Mouse (Mus musculus): ENCODE results near the gene Mblac1. TPM values are rescaled to one million over a fixed set of nuclear protein-coding genes. Genes with fewer than 3 reads are reported as not detected.
"Not testable (repeated sequence)": the region's sequence is repeated elsewhere in the genome, so short reads cannot be mapped to it uniquely, and the experiment has no call there.

Mblac1 gene
- polyA plus RNA-seq, 1 experiment from 2014 or later: 13.5 TPM

GRCm38 (mm10) chr5:138173217-138173616 lies 20.9 kb upstream of the Mblac1 start:
- Histone ChIP-seq H3K4me2 (peak overlapping the region; percentile 96), H3K27ac (replicated peaks) (no peak overlapping the region), H3K4me3 (peak overlapping the region; percentile 81), H3K9me3 (no peaks in the 10 kb centered on the region), H3K36me3 (peaks cover 57% of the 10 kb centered on the region), H3K9ac (no peak overlapping the region), H3K27me3 (no peaks in the 10 kb centered on the region), H3K4me1 (replicated peaks) (peaks cover 32% of the 10 kb centered on the region)
- ATAC-seq (ENCODE audit: low read depth): no peak
- 89% methylated on average over 3 of the region's 3 CpGs for WGBS

GRCm38 (mm10) chr5:138186950-138187638 lies 7.0 kb upstream of the Mblac1 start, which contains the start of the genes Taf6 and Cnpy4:
Gene Taf6 (minus strand): TSS chr5:138187451.
Gene Cnpy4 (plus strand): TSS chr5:138187485.
- Histone ChIP-seq H3K27ac (replicated peaks) (peak within 1 kb of the TSS; percentile 81), H3K4me1 (replicated peaks) (peaks cover 24% of the 10 kb centered on the region), H3K9me3 (no peaks in the 10 kb centered on the region), H3K4me3 (peak within 1 kb of the TSS; percentile 81), H3K9ac (peak within 1 kb of the TSS; percentile 88), H3K27me3 (no peaks in the 10 kb centered on the region), H3K4me2 (peak within 1 kb of the TSS; percentile 80), H3K36me3 (peaks cover 44% of the 10 kb centered on the region)
- WGBS: under 1% methylated on average over 31 of the region's 31 CpGs
- peak; percentile 83 for ATAC-seq (ENCODE audit: low read depth)

GRCm38 (mm10) chr5:138187661-138188306 lies 6.3 kb upstream of the Mblac1 start:
- Histone ChIP-seq H3K27ac (replicated peaks) (peak overlapping the region; percentile 81), H3K27me3 (no peaks in the 10 kb centered on the region), H3K9ac (peak overlapping the region; percentile 88), H3K9me3 (no peaks in the 10 kb centered on the region), H3K4me3 (peak overlapping the region; percentile 81), H3K4me2 (peak overlapping the region; percentile 80), H3K36me3 (peaks cover 44% of the 10 kb centered on the region), H3K4me1 (replicated peaks) (peaks cover 24% of the 10 kb centered on the region)
- WGBS: under 1% methylated on average over 10 of the region's 10 CpGs
- peak; percentile 87 for ATAC-seq (ENCODE audit: low read depth)

GRCm38 (mm10) chr5:138194755-138195345 lies 736 bp downstream of the Mblac1 start:
- no peaks in the 10 kb centered on the region for H3K27me3 ChIP-seq
- under 1% methylated on average over 29 of the region's 29 CpGs for WGBS
- peaks cover 34% of the 10 kb centered on the region for H3K36me3 ChIP-seq
- peaks cover 20% of the 10 kb centered on the region for H3K4me1 ChIP-seq (replicated peaks)
- peak overlapping the region; percentile 63 for H3K4me3 ChIP-seq
- H3K9ac ChIP-seq: peak overlapping the region; percentile 89
- no peaks in the 10 kb centered on the region for H3K9me3 ChIP-seq
- H3K27ac ChIP-seq (replicated peaks): peak overlapping the region; percentile 90
- ATAC-seq (ENCODE audit: low read depth): peak; percentile 78
- H3K4me2 ChIP-seq: peak overlapping the region; percentile 82

- peaks cover 28% of the 10 kb centered on the region for H3K36me3 ChIP-seq
- peak overlapping the region; percentile 89 for H3K9ac ChIP-seq
- WGBS: 75% methylated on average over 7 of the region's 7 CpGs
- no peaks in the 10 kb centered on the region for H3K27me3 ChIP-seq
- H3K4me1 ChIP-seq (replicated peaks): peaks cover 20% of the 10 kb centered on the region
- no peak for ATAC-seq (ENCODE audit: low read depth)
- H3K9me3 ChIP-seq: no peaks in the 10 kb centered on the region
- H3K4me2 ChIP-seq: peak overlapping the region; percentile 82
- H3K27ac ChIP-seq (replicated peaks): peak overlapping the region; percentile 90
- H3K4me3 ChIP-seq: peak overlapping the region; percentile 63
Observed at GRCm38 (mm10) chr5:138195463-138195862, 1.3 kb downstream of the Mblac1 start.

- H3K36me3 ChIP-seq: no peaks in the 10 kb centered on the region
Observed at GRCm38 (mm10) chr5:138199576-138199975, 5.5 kb downstream of the Mblac1 start.

GRCm38 (mm10) chr5:138202086-138202485 lies 8.0 kb downstream of the Mblac1 start:
- Histone ChIP-seq H3K27ac (replicated peaks) (no peak overlapping the region), H3K27me3 (no peaks in the 10 kb centered on the region), H3K4me1 (replicated peaks) (no peaks in the 10 kb centered on the region), H3K36me3 (no peaks in the 10 kb centered on the region), H3K4me3 (no peak overlapping the region), H3K9me3 (peaks cover 8% of the 10 kb centered on the region; the same call in 1 of the 2 replicates), H3K9ac (no peak overlapping the region), H3K4me2 (no peak overlapping the region)
- no peak for ATAC-seq (ENCODE audit: low read depth)
- 87% methylated on average over 3 of the region's 3 CpGs for whole genome bisulfite sequencing

More at GRCm38 (mm10) chr5:138199576-138199975, 5.5 kb downstream of the Mblac1 start:
- 7% methylated on average over 1 of the region's 1 CpGs for WGBS
- ATAC-seq (ENCODE audit: low read depth): no peak
- Histone ChIP-seq H3K27me3 (no peaks in the 10 kb centered on the region), H3K4me2 (no peak overlapping the region), H3K4me1 (replicated peaks) (peaks cover 13% of the 10 kb centered on the region), H3K27ac (replicated peaks) (no peak overlapping the region), H3K9me3 (no peaks in the 10 kb centered on the region), H3K4me3 (no peak overlapping the region), H3K9ac (no peak overlapping the region)

- no peak for ATAC-seq (ENCODE audit: low read depth)
- H3K4me3 ChIP-seq: no peak overlapping the region
- H3K9me3 ChIP-seq: peaks cover 13% of the 10 kb centered on the region
- no peaks in the 10 kb centered on the region for H3K4me1 ChIP-seq (replicated peaks)
- H3K27me3 ChIP-seq: no peaks in the 10 kb centered on the region
- no peak overlapping the region for H3K4me2 ChIP-seq
- no peak overlapping the region for H3K9ac ChIP-seq
- WGBS: 95% methylated on average over 1 of the region's 1 CpGs
- H3K27ac ChIP-seq (replicated peaks): no peak overlapping the region
- H3K36me3 ChIP-seq: no peaks in the 10 kb centered on the region
Observed at GRCm38 (mm10) chr5:138207253-138207652, 13.1 kb downstream of the Mblac1 start.

GRCm38 (mm10) chr5:138207873-138208272 lies 13.8 kb downstream of the Mblac1 start:
- Histone ChIP-seq H3K27me3 (no peaks in the 10 kb centered on the region), H3K4me3 (no peak overlapping the region), H3K27ac (replicated peaks) (no peak overlapping the region), H3K4me1 (replicated peaks) (no peaks in the 10 kb centered on the region), H3K9ac (no peak overlapping the region), H3K9me3 (peaks cover 13% of the 10 kb centered on the region), H3K36me3 (no peaks in the 10 kb centered on the region), H3K4me2 (no peak overlapping the region)
- WGBS: 83% methylated on average over 4 of the region's 4 CpGs
- no peak for ATAC-seq (ENCODE audit: low read depth)

GRCm38 (mm10) chr5:138216632-138217031 lies 22.5 kb downstream of the Mblac1 start:
- H3K4me3 ChIP-seq; H3K36me3 ChIP-seq; H3K27me3 ChIP-seq; H3K4me2 ChIP-seq; H3K9ac ChIP-seq; H3K4me1 ChIP-seq (replicated peaks); H3K27ac ChIP-seq (replicated peaks); ATAC-seq (ENCODE audit: low read depth): not testable (repeated sequence)
- H3K9me3 ChIP-seq: peaks cover 13% of the 10 kb centered on the region
- 92% methylated on average over 13 of the region's 13 CpGs for WGBS

GRCm38 (mm10) chr5:138219864-138220263 lies 25.8 kb downstream of the Mblac1 start:
- H3K4me2 ChIP-seq: no peak overlapping the region
- H3K27me3 ChIP-seq: no peaks in the 10 kb centered on the region
- peaks cover 8% of the 10 kb centered on the region; the same call in 1 of the 2 replicates for H3K9me3 ChIP-seq
- WGBS: 83% methylated on average over 2 of the region's 2 CpGs
- H3K4me3 ChIP-seq: no peak overlapping the region
- H3K36me3 ChIP-seq: no peaks in the 10 kb centered on the region
- no peak overlapping the region for H3K9ac ChIP-seq
- no peak for ATAC-seq (ENCODE audit: low read depth)
- no peak overlapping the region for H3K27ac ChIP-seq (replicated peaks)
- no peaks in the 10 kb centered on the region for H3K4me1 ChIP-seq (replicated peaks)

- H3K4me2 ChIP-seq: no peak overlapping the region
- no peak for ATAC-seq (ENCODE audit: low read depth)
- no peaks in the 10 kb centered on the region for H3K9me3 ChIP-seq
- WGBS: 25% methylated on average over 4 of the region's 4 CpGs
- no peaks in the 10 kb centered on the region for H3K27me3 ChIP-seq
- no peaks in the 10 kb centered on the region for H3K4me1 ChIP-seq (replicated peaks)
- no peak overlapping the region for H3K4me3 ChIP-seq
- no peaks in the 10 kb centered on the region for H3K36me3 ChIP-seq
- H3K27ac ChIP-seq (replicated peaks): no peak overlapping the region
- no peak overlapping the region for H3K9ac ChIP-seq
Observed at GRCm38 (mm10) chr5:138222111-138222510, 28.0 kb downstream of the Mblac1 start.
